Mouse (Mus musculus) heart, postnatal 0 days (tissue): ENCODE results near the gene Atxn1. TPM values are rescaled to one million over a fixed set of nuclear protein-coding genes. Genes with fewer than 3 reads are reported as not detected.

Source experiments
- ATAC-seq: fragments of 200-750 bp; cut with Nextera tagmentation; 2 replicates; pipeline ENCODE4 v1.8.0; 2017; ENCODE audit warnings: low read depth, moderate number of reproducible peaks, moderate library complexity; ENCODE audit not compliant: insufficient read depth
- DNase-seq: peaks from one replicate; pipeline ENCODE4 v3.0.0-alpha.2; 2016; ENCODE audit warnings: low spot score
- H3K27ac ChIP-seq: fragments of 300-500 bp; sonication (generic); 2 replicates; pipeline ENCODE4 v1.5.1; 2014; ENCODE audit warnings: low read depth, mild to moderate bottlenecking
- H3K27me3 ChIP-seq: fragments of 300-500 bp; sonication (generic); 2 replicates; pipeline ENCODE4 v1.6.1; 2014; ENCODE audit warnings: low read length, mixed read lengths; ENCODE audit not compliant: control insufficient read depth, insufficient read depth
- H3K36me3 ChIP-seq: fragments of 300-500 bp; sonication (generic); replicated peaks from 2 replicates; pipeline ENCODE4 v1.6.1; 2014; ENCODE audit warnings: low read length, mixed read lengths; ENCODE audit not compliant: control insufficient read depth, insufficient read depth
- H3K4me1 ChIP-seq: fragments of 300-500 bp; sonication (generic); 2 replicates; pipeline ENCODE4 v1.6.1; 2014; ENCODE audit warnings: antibody characterized with exemption; ENCODE audit not compliant: control insufficient read depth, insufficient read depth
- H3K4me2 ChIP-seq: fragments of 300-500 bp; sonication (generic); 2 replicates; pipeline ENCODE4 v1.6.1; 2014; ENCODE audit warnings: low read depth, mild to moderate bottlenecking, low read length, moderate library complexity
- H3K4me3 ChIP-seq: fragments of 300-500 bp; sonication (generic); 2 replicates; pipeline ENCODE4 v1.5.1; 2014; ENCODE audit warnings: low read depth, low read length
- H3K9ac ChIP-seq: fragments of 300-500 bp; sonication (generic); replicated peaks from 2 replicates; pipeline ENCODE4 v1.6.1; 2014; ENCODE audit warnings: low read depth, low read length, mixed read lengths
- H3K9me3 ChIP-seq: fragments of 300-500 bp; sonication (generic); replicated peaks from 2 replicates; pipeline ENCODE4 v1.6.1; 2016; ENCODE audit warnings: low read length; ENCODE audit not compliant: control insufficient read depth
- CTCF ChIP-seq: IDR thresholded peaks from 2 replicates; pipeline ENCODE4 v1.5.1; 2016; ENCODE audit warnings: antibody characterized with exemption, control low read depth, low read depth
- EP300 ChIP-seq: IDR thresholded peaks from 2 replicates; pipeline ENCODE4 v1.6.1; 2016; ENCODE audit warnings: antibody characterized with exemption, low read depth
- WGBS: fragments of 180-500 bp; shearing (Covaris S2); extraction: QIAGEN DNeasy Blood & Tissue Kit; methylation state at CpG from one replicate; pipeline ENCODE4 v1.1.7; 2014; 5-methylcytosine and 5-hydroxymethylcytosine counted together
- polyA plus RNA-seq: library from polyadenylated mRNA; unstranded; fragments of >200 nt; fragmentation: Nextera tagmentation; extraction: Ambion mirVana; gene quantifications from 2 replicates; pipeline ENCODE4 v1.2.1, GENCODE M21; 2015
- total RNA-seq: library from RNA; depleted of rRNA; stranded (reverse); fragments of >200 nt; gene quantifications from 2 replicates; pipeline ENCODE4 v1.2.3, GENCODE M21; 2014; ENCODE audit warnings: low replicate concordance

Atxn1 gene
- total and polyA plus RNA-seq, 2 experiments from 2014 or later: 10.3 to 15.0 TPM

GRCm38 (mm10) chr13:45528787-45529186 is 436.0 kb downstream of the Atxn1 start:
- no peak overlapping the region for H3K9ac ChIP-seq
- H3K36me3 ChIP-seq: peaks cover 23% of the 10 kb centered on the region
- no peaks in the 10 kb centered on the region for H3K27me3 ChIP-seq
- H3K4me2 ChIP-seq: no peak overlapping the region
- WGBS: 24% methylated on average over 4 of the region's 4 CpGs
- TF ChIP-seq CTCF (no peak), EP300 (no peak)
- DNase-seq (peak; percentile 84), ATAC-seq (peak; percentile 24; the same call in 1 of the 2 replicates)
- peak overlapping the region; percentile 95 for H3K27ac ChIP-seq
- no peak overlapping the region for H3K4me3 ChIP-seq
- H3K4me1 ChIP-seq: peaks cover 64% of the 10 kb centered on the region
- no peaks in the 10 kb centered on the region for H3K9me3 ChIP-seq

- no peak overlapping the region for H3K4me3 ChIP-seq
- no peak for TF ChIP-seq EP300
- no peak for TF ChIP-seq CTCF
- no peaks in the 10 kb centered on the region for H3K9me3 ChIP-seq
- DNase-seq: no peak
- H3K27ac ChIP-seq: peak overlapping the region; percentile 47
- H3K36me3 ChIP-seq: peaks cover 25% of the 10 kb centered on the region
- peaks cover 64% of the 10 kb centered on the region for H3K4me1 ChIP-seq
- no peaks in the 10 kb centered on the region for H3K27me3 ChIP-seq
- WGBS: 38% methylated on average over 11 of the region's 11 CpGs
- no peak overlapping the region for H3K9ac ChIP-seq
- H3K4me2 ChIP-seq: no peak overlapping the region
- ATAC-seq: no peak
Measured at GRCm38 (mm10) chr13:45527232-45527964, 437.4 kb downstream of the Atxn1 start.

GRCm38 (mm10) chr13:45526230-45526629 is 438.6 kb downstream of the Atxn1 start:
- no peak for TF ChIP-seq CTCF
- Histone ChIP-seq H3K27me3 (no peaks in the 10 kb centered on the region), H3K27ac (peak overlapping the region; percentile 66), H3K36me3 (peaks cover 37% of the 10 kb centered on the region), H3K4me2 (no peak overlapping the region), H3K9me3 (no peaks in the 10 kb centered on the region), H3K9ac (no peak overlapping the region), H3K4me1 (peaks cover 53% of the 10 kb centered on the region), H3K4me3 (no peak overlapping the region)
- 46% methylated on average over 7 of the region's 7 CpGs for WGBS
- no peak for ATAC-seq
- no peak for DNase-seq

GRCm38 (mm10) chr13:45524791-45525435 is 439.9 kb downstream of the Atxn1 start:
- no peak for DNase-seq
- ATAC-seq: no peak
- peaks cover 40% of the 10 kb centered on the region for H3K4me1 ChIP-seq
- peaks cover 50% of the 10 kb centered on the region for H3K36me3 ChIP-seq
- no peaks in the 10 kb centered on the region for H3K27me3 ChIP-seq
- peak overlapping the region; percentile 83 for H3K27ac ChIP-seq
- no peak overlapping the region for H3K4me2 ChIP-seq
- H3K4me3 ChIP-seq: no peak overlapping the region
- 89% methylated on average over 6 of the region's 6 CpGs for WGBS
- TF ChIP-seq EP300: no peak
- H3K9ac ChIP-seq: no peak overlapping the region
- no peaks in the 10 kb centered on the region for H3K9me3 ChIP-seq

GRCm38 (mm10) chr13:45524305-45524704 is 440.5 kb downstream of the Atxn1 start:
- Histone ChIP-seq H3K27ac (peak overlapping the region; percentile 83), H3K9ac (no peak overlapping the region), H3K9me3 (no peaks in the 10 kb centered on the region), H3K4me1 (peaks cover 34% of the 10 kb centered on the region), H3K4me3 (no peak overlapping the region), H3K4me2 (no peak overlapping the region), H3K27me3 (no peaks in the 10 kb centered on the region), H3K36me3 (peaks cover 55% of the 10 kb centered on the region)
- TF ChIP-seq EP300: no peak
- no peak for TF ChIP-seq CTCF
- ATAC-seq (peak; percentile 69), DNase-seq (peak; percentile 59)
- WGBS: 43% methylated on average over 3 of the region's 3 CpGs
